Mouse (Mus musculus) thymus, adult 2 months (tissue): ENCODE data around the gene Kmt2d.

Source experiments
- CTCF ChIP-seq: fragments of 200-500 bp; IDR thresholded peaks from 2 replicates; pipeline ENCODE4 v1.5.1; 2012; ENCODE audit warnings: mild to moderate bottlenecking, control low read depth, low read length, moderate library complexity, borderline replicate concordance; ENCODE audit not compliant: control insufficient read depth, poor library complexity, insufficient read depth; ENCODE audit errors: extremely low read depth
- POLR2A ChIP-seq: fragments of 200-500 bp; IDR thresholded peaks from 2 replicates; pipeline ENCODE4 v1.6.1; 2012; ENCODE audit warnings: mild to moderate bottlenecking, low read length, control low read depth, moderate library complexity; ENCODE audit not compliant: control insufficient read depth, poor library complexity, insufficient read depth; ENCODE audit errors: extremely low read depth

DNA sequence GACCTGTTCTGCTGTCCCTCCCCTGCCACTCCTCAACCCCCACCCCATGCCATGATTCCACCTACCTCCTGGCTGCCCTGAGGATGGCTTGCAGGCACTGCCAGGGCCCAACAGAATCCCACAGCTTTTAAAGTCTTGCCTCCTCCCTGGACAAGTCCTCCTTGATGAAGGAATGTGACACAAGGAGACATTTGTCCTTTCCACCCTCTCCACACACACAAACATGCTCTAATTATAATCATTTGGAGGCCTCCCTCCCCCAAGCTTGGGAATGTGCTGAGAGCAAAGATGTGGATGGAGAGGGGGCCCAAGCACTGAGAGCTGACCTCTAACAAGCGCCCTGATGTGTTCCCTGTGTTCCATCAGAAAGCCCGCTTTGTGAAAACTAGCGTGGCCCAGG lies 61.6 kb downstream of the Kmt2d start, which contains the start of gene Ddn:
- TF ChIP-seq POLR2A (no peak), CTCF (no peak)
